Mouse (Mus musculus) lung, adult 2 months (tissue): ENCODE data around the gene Tspan33.

Source experiments
- CTCF ChIP-seq: fragments of 200-500 bp; IDR thresholded peaks from 2 replicates; pipeline ENCODE4 v1.5.1; 2011; ENCODE audit warnings: mild to moderate bottlenecking, low read length, control low read depth; ENCODE audit not compliant: insufficient read depth
- POLR2A ChIP-seq: fragments of 200-500 bp; IDR thresholded peaks from 2 replicates; pipeline ENCODE4 v1.6.1; 2011; ENCODE audit warnings: low read depth, mild to moderate bottlenecking, control low read depth, low read length, borderline replicate concordance; ENCODE audit errors: extremely low read depth

DNA sequence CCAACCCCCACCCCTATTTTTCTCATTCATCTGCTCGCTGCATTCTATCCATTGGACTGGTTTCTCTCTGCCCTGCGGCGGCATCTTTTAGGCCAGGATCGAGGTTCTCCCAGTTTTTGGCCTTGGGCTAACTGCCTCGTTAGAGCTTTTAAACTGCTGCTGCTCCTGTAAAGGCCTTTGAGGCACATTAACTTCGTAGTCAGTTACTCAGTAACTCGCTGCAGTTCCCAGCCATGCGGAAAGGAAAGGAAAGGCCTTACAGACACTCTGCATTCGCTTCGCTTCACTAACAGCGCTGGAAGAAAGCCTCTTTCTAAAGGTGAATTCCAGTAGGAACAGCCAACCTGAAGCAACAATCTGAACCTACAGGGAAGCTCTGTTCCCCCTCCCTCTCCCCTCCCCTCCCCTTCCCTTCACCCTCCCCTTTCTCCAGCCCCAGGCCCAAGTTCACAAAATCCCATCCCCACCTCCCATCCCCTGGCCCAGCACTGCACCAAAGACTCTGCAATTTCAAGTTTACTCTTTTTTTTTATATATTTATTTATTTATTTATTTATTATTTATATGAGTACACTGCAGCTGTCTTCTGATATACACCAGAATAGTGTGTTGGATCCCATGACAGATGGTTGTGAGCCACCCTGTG lies 33.2 kb upstream of the Tspan33 start:
- TF ChIP-seq POLR2A: no peak
- no peak for TF ChIP-seq CTCF
